Mouse (Mus musculus): ENCODE results near the gene Lrtm1. TPM values are rescaled to one million over a fixed set of nuclear protein-coding genes. Genes with fewer than 3 reads are reported as not detected.

Lrtm1 gene
- polyA plus RNA-seq, 1 experiment from 2014 or later = 0.33 TPM

DNA sequence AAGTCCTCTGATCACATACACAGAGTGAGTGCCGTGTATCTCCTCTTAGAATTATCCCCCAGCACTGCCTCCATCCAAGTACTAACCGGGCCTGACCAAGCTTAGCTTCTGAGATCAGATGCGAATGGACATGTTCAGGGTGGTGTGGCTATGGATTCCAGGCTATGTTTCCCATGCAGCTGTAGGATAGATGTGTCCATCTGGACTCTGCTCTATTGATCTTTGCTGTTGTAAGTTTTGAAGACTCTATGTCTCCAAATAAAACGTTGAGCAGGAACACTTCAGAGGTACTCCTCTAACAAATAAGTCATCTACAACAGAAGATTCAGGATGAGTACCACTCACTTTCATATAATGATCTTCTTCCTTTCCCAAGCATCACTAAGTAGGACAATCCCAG lies 8.4 kb upstream of the Lrtm1 start:
- Histone ChIP-seq H3K4me1 (replicated peaks; ENCODE audit: control insufficient read depth, insufficient read depth, low read length) (0 out of 2 replicates have a peak, but pooled peaks cover 2% of the 10 kb centered on the region), H3K4me3 (replicated peaks; ENCODE audit: low read length) (no peak overlapping the region), H3K27me3 (replicated peaks; ENCODE audit: control insufficient read depth, insufficient read depth, low read length) (no peaks in the 10 kb centered on the region), H3K9me3 (ENCODE audit: control insufficient read depth, low read length) (0 out of 2 replicates have a peak, but pooled peaks cover 2% of the 10 kb centered on the region), H3K36me3 (ENCODE audit: control insufficient read depth, insufficient read depth) (no peaks in the 10 kb centered on the region), H3K27ac (ENCODE audit: low read length) (no peak overlapping the region), H3K9ac (replicated peaks; ENCODE audit: low read depth, low read length) (no peak overlapping the region), H3K4me2 (ENCODE audit: low read length) (no peak overlapping the region)
- ATAC-seq = no peak
- WGBS = 92% methylated on average over 4 of the region's 4 CpGs

DNA sequence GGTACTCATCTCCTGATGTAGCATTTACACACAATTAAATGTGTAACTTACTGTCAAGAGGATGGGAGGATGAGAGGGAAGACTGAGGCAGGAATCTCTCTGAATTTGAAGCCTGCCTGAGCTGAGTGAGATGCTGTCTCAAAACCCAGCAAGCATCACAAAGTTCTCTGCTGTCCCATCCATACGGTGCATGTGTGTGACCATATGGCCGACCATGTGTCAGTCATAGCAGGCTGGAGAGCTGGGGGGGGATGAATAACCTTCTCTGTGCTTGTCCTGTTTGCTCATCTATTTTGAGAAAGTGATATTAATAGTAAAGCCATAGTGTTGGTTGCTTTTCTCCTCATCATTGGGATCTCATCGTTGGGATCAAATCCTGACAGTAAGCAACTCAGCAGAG lies 4.8 kb upstream of the Lrtm1 start:
- Histone ChIP-seq H3K4me1 (replicated peaks; ENCODE audit: control insufficient read depth, insufficient read depth, low read length) (0 out of 2 replicates have a peak, but pooled peaks cover 2% of the 10 kb centered on the region), H3K4me3 (replicated peaks; ENCODE audit: low read length) (no peak overlapping the region), H3K36me3 (ENCODE audit: control insufficient read depth, insufficient read depth) (no peaks in the 10 kb centered on the region), H3K9ac (replicated peaks; ENCODE audit: low read depth, low read length) (no peak overlapping the region), H3K4me2 (ENCODE audit: low read length) (no peak overlapping the region), H3K9me3 (ENCODE audit: control insufficient read depth, low read length) (0 out of 2 replicates have a peak, but pooled peaks cover 2% of the 10 kb centered on the region), H3K27me3 (replicated peaks; ENCODE audit: control insufficient read depth, insufficient read depth, low read length) (no peaks in the 10 kb centered on the region), H3K27ac (ENCODE audit: low read length) (no peak overlapping the region)
- ATAC-seq = no peak
- 86% methylated on average over 3 of the region's 3 CpGs for WGBS

DNA sequence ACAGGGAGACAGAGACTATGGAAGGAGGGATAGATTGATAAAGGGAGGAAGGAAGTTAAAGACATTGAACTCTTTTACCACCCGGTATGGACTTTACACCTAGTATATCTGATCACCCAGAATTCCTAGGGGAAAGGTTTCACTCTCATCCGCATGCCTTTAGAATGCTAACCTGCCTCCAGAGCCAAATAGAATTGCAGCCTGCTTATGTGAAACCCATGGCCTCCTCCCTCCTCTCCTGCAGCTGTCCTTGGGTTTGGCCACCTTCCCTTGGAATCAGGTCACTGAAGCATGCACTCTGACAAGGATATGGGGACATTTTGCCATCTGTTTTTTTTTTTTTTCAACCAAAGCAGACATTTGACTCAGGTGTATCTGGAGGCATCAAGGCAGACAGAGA lies 3.3 kb upstream of the Lrtm1 start:
- H3K4me3 ChIP-seq (replicated peaks; ENCODE audit: low read length) = no peak overlapping the region
- H3K27ac ChIP-seq (ENCODE audit: low read length) = no peak overlapping the region
- H3K9me3 ChIP-seq (ENCODE audit: control insufficient read depth, low read length) = 0 out of 2 replicates have a peak, but pooled peaks cover 2% of the 10 kb centered on the region
- 0 out of 2 replicates have a peak, but pooled peaks cover 2% of the 10 kb centered on the region for H3K4me1 ChIP-seq (replicated peaks; ENCODE audit: control insufficient read depth, insufficient read depth, low read length)
- no peak for ATAC-seq
- H3K9ac ChIP-seq (replicated peaks; ENCODE audit: low read depth, low read length) = no peak overlapping the region
- H3K4me2 ChIP-seq (ENCODE audit: low read length) = no peak overlapping the region
- WGBS = 90% methylated on average over 2 of the region's 2 CpGs
- no peaks in the 10 kb centered on the region for H3K36me3 ChIP-seq (ENCODE audit: control insufficient read depth, insufficient read depth)
- no peaks in the 10 kb centered on the region for H3K27me3 ChIP-seq (replicated peaks; ENCODE audit: control insufficient read depth, insufficient read depth, low read length)

DNA sequence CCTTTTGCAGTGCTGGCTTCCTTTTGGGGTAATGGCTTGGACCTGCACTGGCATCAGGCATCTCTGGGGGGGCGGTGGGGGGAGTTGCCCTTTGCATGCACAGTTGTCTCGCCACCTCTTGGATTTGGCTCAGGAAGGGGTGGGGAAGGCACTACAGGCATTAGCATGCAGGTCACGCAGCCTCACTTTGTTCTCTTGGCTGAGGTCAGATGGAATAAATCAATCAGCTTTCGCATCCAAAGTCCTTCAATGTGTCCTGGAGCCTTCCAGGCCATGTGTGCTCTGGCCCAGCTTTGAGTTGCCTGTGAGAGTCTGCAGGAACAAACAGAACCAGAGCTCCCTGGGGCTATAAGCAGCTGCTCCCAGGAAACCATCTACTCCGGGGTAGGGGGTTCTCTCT lies 2.1 kb upstream of the Lrtm1 start:
- Histone ChIP-seq H3K9me3 (ENCODE audit: control insufficient read depth, low read length) (0 out of 2 replicates have a peak, but pooled peaks cover 2% of the 10 kb centered on the region), H3K4me1 (replicated peaks; ENCODE audit: control insufficient read depth, insufficient read depth, low read length) (no peaks in the 10 kb centered on the region), H3K27ac (ENCODE audit: low read length) (no peak overlapping the region), H3K4me3 (replicated peaks; ENCODE audit: low read length) (no peak overlapping the region), H3K4me2 (ENCODE audit: low read length) (no peak overlapping the region), H3K9ac (replicated peaks; ENCODE audit: low read depth, low read length) (no peak overlapping the region), H3K27me3 (replicated peaks; ENCODE audit: control insufficient read depth, insufficient read depth, low read length) (no peaks in the 10 kb centered on the region), H3K36me3 (ENCODE audit: control insufficient read depth, insufficient read depth) (no peaks in the 10 kb centered on the region)
- 25% methylated on average over 5 of the region's 5 CpGs for WGBS
- peak; percentile 54 for ATAC-seq

DNA sequence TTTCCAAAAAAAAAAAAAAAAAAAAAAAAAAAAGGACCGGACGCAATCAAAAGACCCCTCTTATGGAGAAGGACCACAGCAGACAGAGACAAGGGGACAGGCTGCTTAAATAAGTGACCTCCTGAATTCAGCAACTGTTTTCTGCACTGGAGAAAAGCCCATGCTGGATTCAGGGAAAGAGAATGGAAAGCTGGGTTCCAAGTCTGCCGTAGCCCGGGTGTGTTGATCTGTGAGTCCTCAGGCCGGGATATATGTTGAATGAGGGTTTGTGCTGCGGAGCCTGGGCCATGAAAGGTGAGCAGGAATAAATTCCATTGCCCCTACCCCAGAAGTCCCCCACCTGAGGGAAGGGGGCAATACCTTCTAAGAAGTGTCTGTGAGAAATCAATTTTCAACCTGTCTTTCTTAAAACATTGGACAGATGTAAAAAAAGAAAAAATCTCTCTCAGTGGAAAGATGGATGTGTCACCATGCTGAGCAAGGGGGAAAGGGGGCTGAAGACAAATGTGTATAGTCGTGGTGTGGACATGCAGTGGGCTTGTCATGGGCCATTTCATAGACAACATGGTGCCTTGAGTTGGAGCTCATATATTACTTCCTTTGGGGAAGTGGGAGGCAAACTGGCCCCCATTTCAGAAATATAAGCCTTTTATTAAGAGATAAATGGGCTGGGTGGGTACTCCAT lies 450 bp downstream of the Lrtm1 start:
- Histone ChIP-seq H3K9ac (replicated peaks; ENCODE audit: low read depth, low read length) (no peak overlapping the region), H3K9me3 (ENCODE audit: control insufficient read depth, low read length) (no peaks in the 10 kb centered on the region), H3K4me2 (ENCODE audit: low read length) (no peak overlapping the region), H3K27ac (ENCODE audit: low read length) (no peak overlapping the region), H3K27me3 (replicated peaks; ENCODE audit: control insufficient read depth, insufficient read depth, low read length) (no peaks in the 10 kb centered on the region), H3K4me3 (replicated peaks; ENCODE audit: low read length) (no peak overlapping the region), H3K4me1 (replicated peaks; ENCODE audit: control insufficient read depth, insufficient read depth, low read length) (no peaks in the 10 kb centered on the region), H3K36me3 (ENCODE audit: control insufficient read depth, insufficient read depth) (no peaks in the 10 kb centered on the region)
- ATAC-seq = no peak
- 17% methylated on average over 7 of the region's 7 CpGs for WGBS

DNA sequence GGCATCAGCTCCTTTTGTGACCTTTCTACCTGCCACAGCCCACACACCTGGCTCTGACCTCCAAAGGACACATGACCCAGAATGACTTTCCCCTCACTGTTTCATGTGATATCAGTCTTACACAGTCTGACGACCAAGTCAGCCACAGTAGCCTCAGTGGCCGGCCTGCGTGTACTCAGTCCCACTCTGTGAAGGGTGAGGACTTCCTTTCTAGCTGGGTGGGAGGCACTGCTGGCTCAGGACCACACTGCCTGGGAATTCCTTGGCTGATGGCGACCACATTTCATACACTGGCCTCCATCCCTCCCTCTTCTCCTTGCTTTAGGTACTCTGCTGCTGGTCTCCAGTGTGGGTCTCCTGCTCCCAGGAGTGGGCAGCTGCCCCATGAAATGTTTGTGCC lies 3.3 kb downstream of the Lrtm1 start:
- Histone ChIP-seq H3K36me3 (ENCODE audit: control insufficient read depth, insufficient read depth) (no peaks in the 10 kb centered on the region), H3K4me2 (ENCODE audit: low read length) (no peak overlapping the region)
- WGBS = 85% methylated on average over 4 of the region's 4 CpGs

DNA sequence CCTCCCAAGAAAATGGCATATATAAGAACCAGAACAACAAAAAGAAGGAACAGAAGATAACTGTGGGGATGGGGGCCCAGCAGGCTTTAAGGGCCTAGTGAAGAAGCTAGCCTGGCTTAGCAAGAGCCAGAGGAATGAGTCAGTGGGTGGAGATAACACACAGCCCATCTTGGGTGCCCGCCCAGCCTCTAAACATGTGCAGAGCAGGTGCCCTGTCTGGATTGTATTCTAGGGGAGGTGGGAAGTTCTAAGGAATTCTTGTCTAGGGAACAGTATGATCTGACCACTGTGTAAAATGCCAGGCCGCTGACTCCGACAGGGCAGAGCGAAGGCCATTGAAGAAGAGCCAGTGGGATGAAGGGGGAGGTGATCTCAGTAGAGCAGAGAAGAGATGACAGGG lies 5.2 kb downstream of the Lrtm1 start:
- 96% methylated on average over 4 of the region's 4 CpGs for WGBS
- Histone ChIP-seq H3K27ac (ENCODE audit: low read length) (no peak overlapping the region), H3K27me3 (replicated peaks; ENCODE audit: control insufficient read depth, insufficient read depth, low read length) (no peaks in the 10 kb centered on the region), H3K4me3 (replicated peaks; ENCODE audit: low read length) (no peak overlapping the region), H3K36me3 (ENCODE audit: control insufficient read depth, insufficient read depth) (no peaks in the 10 kb centered on the region), H3K4me1 (replicated peaks; ENCODE audit: control insufficient read depth, insufficient read depth, low read length) (peaks cover 4% of the 10 kb centered on the region), H3K9ac (replicated peaks; ENCODE audit: low read depth, low read length) (no peak overlapping the region), H3K9me3 (ENCODE audit: control insufficient read depth, low read length) (no peaks in the 10 kb centered on the region), H3K4me2 (ENCODE audit: low read length) (no peak overlapping the region)
- ATAC-seq = no peak

More for the DNA sequence above, 3.3 kb downstream of the Lrtm1 start:
- H3K9ac ChIP-seq (replicated peaks; ENCODE audit: low read depth, low read length) = no peak overlapping the region
- no peak for ATAC-seq
- H3K4me1 ChIP-seq (replicated peaks; ENCODE audit: control insufficient read depth, insufficient read depth, low read length) = no peaks in the 10 kb centered on the region; the same call in 1 of the 2 replicates
- H3K27me3 ChIP-seq (replicated peaks; ENCODE audit: control insufficient read depth, insufficient read depth, low read length) = no peaks in the 10 kb centered on the region
- no peak overlapping the region for H3K4me3 ChIP-seq (replicated peaks; ENCODE audit: low read length)
- H3K27ac ChIP-seq (ENCODE audit: low read length) = no peak overlapping the region
- no peaks in the 10 kb centered on the region for H3K9me3 ChIP-seq (ENCODE audit: control insufficient read depth, low read length)

DNA sequence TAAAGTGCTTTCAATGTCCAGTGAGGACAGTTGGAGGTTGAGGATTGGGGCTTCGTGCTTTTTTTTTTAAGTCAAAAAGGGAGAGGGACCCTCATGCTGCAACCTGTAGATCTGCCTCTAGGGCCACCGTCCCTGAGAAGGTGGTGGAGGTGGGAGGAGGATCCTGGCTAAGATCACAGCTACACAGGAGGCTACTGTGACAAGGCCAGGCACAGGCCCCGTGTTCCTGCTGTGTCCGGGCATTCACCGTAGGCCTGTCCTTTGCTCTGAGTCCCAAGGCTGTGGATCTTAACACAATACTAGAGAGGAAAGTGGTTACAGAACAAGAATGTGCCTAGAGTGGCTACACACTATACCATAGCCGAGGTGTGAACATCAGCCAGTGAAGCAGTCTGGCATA lies 7.3 kb downstream of the Lrtm1 start:
- Histone ChIP-seq H3K27ac (ENCODE audit: low read length) (no peak overlapping the region), H3K9me3 (ENCODE audit: control insufficient read depth, low read length) (no peaks in the 10 kb centered on the region), H3K4me1 (replicated peaks; ENCODE audit: control insufficient read depth, insufficient read depth, low read length) (peaks cover 20% of the 10 kb centered on the region), H3K36me3 (ENCODE audit: control insufficient read depth, insufficient read depth) (no peaks in the 10 kb centered on the region), H3K4me2 (ENCODE audit: low read length) (no peak overlapping the region), H3K4me3 (replicated peaks; ENCODE audit: low read length) (no peak overlapping the region), H3K9ac (replicated peaks; ENCODE audit: low read depth, low read length) (no peak overlapping the region), H3K27me3 (replicated peaks; ENCODE audit: control insufficient read depth, insufficient read depth, low read length) (no peaks in the 10 kb centered on the region)
- 87% methylated on average over 6 of the region's 6 CpGs for WGBS
- ATAC-seq = no peak

DNA sequence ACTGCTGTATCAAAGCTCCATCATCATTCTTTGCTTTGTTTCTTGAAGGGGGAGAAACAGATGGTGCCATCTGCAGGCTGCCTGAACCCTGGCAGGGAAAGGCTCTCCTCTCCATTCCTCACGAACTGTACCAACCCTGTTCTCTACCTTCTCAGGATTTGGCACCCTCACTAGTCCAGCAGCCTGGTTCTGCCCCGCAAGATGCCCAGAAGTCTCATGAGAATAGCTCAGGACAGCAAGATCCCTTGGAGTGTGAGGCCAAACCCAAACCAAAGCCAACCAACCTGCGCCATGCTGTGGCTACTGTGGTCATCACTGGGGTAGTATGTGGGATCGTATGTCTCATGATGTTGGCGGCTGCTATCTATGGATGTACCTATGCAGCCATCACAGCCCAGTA lies 9.3 kb downstream of the Lrtm1 start:
- Histone ChIP-seq H3K4me3 (replicated peaks; ENCODE audit: low read length) (no peak overlapping the region), H3K27ac (ENCODE audit: low read length) (0 out of 2 replicates have a peak overlapping the region, but pooled peaks have one; percentile 22), H3K9ac (replicated peaks; ENCODE audit: low read depth, low read length) (no peak overlapping the region), H3K27me3 (replicated peaks; ENCODE audit: control insufficient read depth, insufficient read depth, low read length) (no peaks in the 10 kb centered on the region), H3K4me2 (ENCODE audit: low read length) (no peak overlapping the region), H3K4me1 (replicated peaks; ENCODE audit: control insufficient read depth, insufficient read depth, low read length) (peaks cover 27% of the 10 kb centered on the region), H3K9me3 (ENCODE audit: control insufficient read depth, low read length) (no peaks in the 10 kb centered on the region), H3K36me3 (ENCODE audit: control insufficient read depth, insufficient read depth) (no peaks in the 10 kb centered on the region)
- 86% methylated on average over 5 of the region's 5 CpGs for WGBS
- ATAC-seq = no peak
